Mouse (Mus musculus) midbrain, embryonic 11.5 days (tissue): ENCODE measurements around the gene Apom. TPM values are rescaled to one million over a fixed set of nuclear protein-coding genes. Genes with fewer than 3 reads are reported as not detected.

Experiments used
- ATAC-seq: fragments of 200-750 bp; cut with Nextera tagmentation; 2 replicates; pipeline ENCODE4 v1.8.0; 2017; ENCODE audit warnings: moderate TSS enrichment, moderate library complexity; ENCODE audit not compliant: low FRiP score
- DNase-seq: peaks from one replicate; pipeline ENCODE4 v3.0.0; 2015; ENCODE audit warnings: low spot score; ENCODE audit errors: missing footprints
- H3K27ac ChIP-seq: fragments of 300-500 bp; sonication (generic); 2 replicates; pipeline ENCODE4 v1.5.1; 2014; ENCODE audit warnings: low read depth, low read length
- H3K27me3 ChIP-seq: fragments of 300-500 bp; sonication (generic); 2 replicates; pipeline ENCODE4 v1.6.1; 2014; ENCODE audit warnings: mild to moderate bottlenecking, low read length, moderate library complexity, mixed read lengths; ENCODE audit not compliant: control insufficient read depth, insufficient read depth
- H3K36me3 ChIP-seq: fragments of 300-500 bp; sonication (generic); 2 replicates; pipeline ENCODE4 v1.6.1; 2014; ENCODE audit warnings: mild to moderate bottlenecking, low read length, moderate library complexity, mixed read lengths; ENCODE audit not compliant: control insufficient read depth, insufficient read depth
- H3K4me1 ChIP-seq: fragments of 300-500 bp; sonication (generic); 2 replicates; pipeline ENCODE4 v1.6.1; 2014; ENCODE audit warnings: low read length; ENCODE audit not compliant: control insufficient read depth, insufficient read depth
- H3K4me2 ChIP-seq: fragments of 300-500 bp; sonication (generic); 2 replicates; pipeline ENCODE4 v1.6.1; 2014; ENCODE audit warnings: mild to moderate bottlenecking, moderate library complexity
- H3K4me3 ChIP-seq: fragments of 300-500 bp; sonication (generic); 2 replicates; pipeline ENCODE4 v1.5.1; 2014; ENCODE audit warnings: low read depth, low read length
- H3K9ac ChIP-seq: fragments of 300-500 bp; sonication (generic); 2 replicates; pipeline ENCODE4 v1.6.1; 2014; ENCODE audit warnings: low read length
- H3K9me3 ChIP-seq: fragments of 300-500 bp; sonication (generic); 2 replicates; pipeline ENCODE4 v1.6.1; 2016; ENCODE audit warnings: low read length; ENCODE audit not compliant: control insufficient read depth
- WGBS: fragments of 180-500 bp; shearing (Covaris S2); extraction: QIAGEN DNeasy Blood & Tissue Kit; methylation state at CpG from one replicate; pipeline ENCODE4 v1.1.7; 2014; 5-methylcytosine and 5-hydroxymethylcytosine counted together
- polyA plus RNA-seq: library from polyadenylated mRNA; unstranded; fragments of >200 nt; fragmentation: Nextera tagmentation; extraction: Ambion mirVana; gene quantifications from 2 replicates; pipeline ENCODE4 v1.2.1, GENCODE M21; 2014

The Apom gene
- polyA plus RNA-seq, 1 experiment from 2014 or later: 0.45 TPM

DNA sequence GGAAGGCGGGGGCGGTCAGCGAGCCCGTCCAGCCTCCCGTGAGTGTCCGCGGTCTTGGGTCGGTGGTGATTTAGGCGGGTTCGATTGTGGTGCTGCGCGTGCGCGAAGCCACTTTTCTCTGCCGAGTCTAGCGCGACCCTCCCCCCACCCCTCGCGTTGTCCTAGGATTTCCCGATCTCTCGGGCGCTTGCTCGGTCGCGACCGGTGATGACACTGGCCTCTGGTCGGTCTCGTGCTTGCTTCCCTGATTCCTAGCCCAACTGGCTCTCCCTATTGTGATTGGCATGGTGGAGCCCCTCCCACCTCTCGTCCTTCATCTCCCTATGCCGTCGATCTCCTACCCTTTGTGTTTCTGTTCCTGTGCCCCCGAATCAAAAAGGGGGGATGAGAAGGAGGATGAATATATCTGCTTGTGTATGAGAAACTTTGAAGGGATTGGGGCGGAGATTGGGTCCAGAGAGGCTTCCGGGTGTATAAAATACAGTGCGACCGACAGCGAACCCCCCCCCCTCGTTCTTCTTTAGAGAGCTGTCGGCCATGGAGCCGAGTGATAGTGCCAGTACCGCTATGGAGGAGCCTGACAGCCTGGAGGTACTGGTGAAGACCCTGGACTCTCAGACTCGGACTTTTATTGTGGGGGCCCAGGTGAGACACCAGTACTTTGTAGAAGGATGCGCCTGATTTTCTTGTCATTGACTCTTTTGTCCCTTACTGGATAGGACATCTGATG is 3.9 kb upstream of the Apom start:
- Histone ChIP-seq H3K4me1 (peaks cover 12% of the 10 kb centered on the region), H3K36me3 (peaks cover 10% of the 10 kb centered on the region), H3K9ac (peak overlapping the region; percentile 76), H3K4me2 (peak overlapping the region; percentile 85), H3K4me3 (peak overlapping the region; percentile 87), H3K9me3 (no peaks in the 10 kb centered on the region), H3K27ac (peak overlapping the region; percentile 91), H3K27me3 (no peaks in the 10 kb centered on the region)
- peak; percentile 80 for ATAC-seq
- peak; percentile 91 for DNase-seq
- WGBS: under 1% methylated on average over 43 of the region's 43 CpGs

DNA sequence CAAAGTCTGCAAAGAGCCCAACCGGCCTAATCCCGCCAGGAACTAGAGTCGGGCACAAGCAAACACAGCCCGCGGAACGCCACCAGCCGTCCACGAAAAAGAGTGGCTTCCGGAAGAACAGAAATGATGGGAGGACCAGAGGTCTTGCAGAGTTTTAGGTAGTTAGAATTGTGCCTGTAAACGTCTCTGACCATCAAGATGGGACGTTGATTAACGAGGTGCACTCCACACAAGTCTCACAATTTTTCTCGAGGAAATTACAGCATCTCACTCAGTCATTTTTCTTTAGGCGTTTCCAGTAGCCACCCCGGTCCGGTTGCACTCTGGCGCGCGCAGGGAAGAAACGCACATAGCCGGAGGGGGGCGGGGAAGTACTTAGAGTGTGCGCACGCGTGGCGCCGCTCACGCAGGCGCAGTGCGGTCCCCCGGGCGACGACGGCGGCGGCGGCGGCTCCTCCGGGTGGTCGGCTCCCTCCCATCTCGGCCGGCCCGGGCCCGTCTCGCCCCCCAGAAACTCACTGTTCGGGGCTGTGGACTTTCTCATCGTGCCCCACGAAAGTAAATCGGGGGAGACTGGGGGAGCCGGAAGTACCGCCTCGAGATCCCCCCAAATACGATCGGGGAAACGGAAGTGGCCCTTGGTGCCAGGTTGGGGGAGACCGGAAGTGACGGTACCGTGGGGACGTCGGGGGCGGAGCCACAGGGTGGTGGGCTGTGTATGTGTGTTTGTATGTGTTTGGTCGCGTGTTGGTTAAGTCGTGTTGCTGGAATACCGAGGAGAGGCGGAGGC is 3.1 kb upstream of the Apom start, which contains the start of gene Bag6:
Gene Bag6 (plus strand): TSS at position 378 of the 790 bp plus-strand sequence.
- WGBS: under 1% methylated on average over 66 of the region's 66 CpGs
- Histone ChIP-seq H3K4me2 (peak within 1 kb of the TSS; percentile 85), H3K36me3 (peaks cover 4% of the 10 kb centered on the region), H3K27ac (peak within 1 kb of the TSS; percentile 91), H3K9me3 (no peaks in the 10 kb centered on the region), H3K4me1 (peaks cover 12% of the 10 kb centered on the region), H3K4me3 (peak within 1 kb of the TSS; percentile 87), H3K27me3 (no peaks in the 10 kb centered on the region), H3K9ac (peak within 1 kb of the TSS; percentile 76)
- ATAC-seq (peak; percentile 93), DNase-seq (peak; percentile 99)

DNA sequence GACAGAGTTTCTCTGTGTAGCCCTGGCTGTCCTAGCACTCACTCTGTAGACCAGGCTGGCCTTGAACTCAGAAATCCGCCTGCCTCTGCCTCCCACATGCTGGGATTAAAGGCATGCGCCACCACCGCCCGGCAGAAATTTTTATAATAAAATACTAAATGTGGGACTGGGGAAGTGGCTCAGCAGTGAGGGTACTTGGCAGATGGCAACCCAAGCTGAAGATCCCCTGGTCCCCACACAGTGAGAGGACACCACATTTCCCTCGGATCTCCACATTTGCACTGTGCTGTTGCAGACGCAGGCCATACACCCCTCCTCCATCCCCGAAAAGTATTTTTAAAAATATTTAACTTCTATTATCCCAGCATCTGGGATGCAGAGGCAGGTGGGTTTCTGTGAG is 1.7 kb upstream of the Apom start:
- no peaks in the 10 kb centered on the region for H3K27me3 ChIP-seq
- H3K36me3 ChIP-seq: peaks cover 2% of the 10 kb centered on the region; the same call in 1 of the 2 replicates
- no peak overlapping the region for H3K27ac ChIP-seq
- 92% methylated on average over 7 of the region's 7 CpGs for WGBS
- no peak overlapping the region for H3K4me3 ChIP-seq
- H3K9me3 ChIP-seq: no peaks in the 10 kb centered on the region
- DNase-seq: no peak
- ATAC-seq: no peak
- no peak overlapping the region for H3K4me2 ChIP-seq
- H3K9ac ChIP-seq: no peak overlapping the region
- peaks cover 12% of the 10 kb centered on the region for H3K4me1 ChIP-seq

DNA sequence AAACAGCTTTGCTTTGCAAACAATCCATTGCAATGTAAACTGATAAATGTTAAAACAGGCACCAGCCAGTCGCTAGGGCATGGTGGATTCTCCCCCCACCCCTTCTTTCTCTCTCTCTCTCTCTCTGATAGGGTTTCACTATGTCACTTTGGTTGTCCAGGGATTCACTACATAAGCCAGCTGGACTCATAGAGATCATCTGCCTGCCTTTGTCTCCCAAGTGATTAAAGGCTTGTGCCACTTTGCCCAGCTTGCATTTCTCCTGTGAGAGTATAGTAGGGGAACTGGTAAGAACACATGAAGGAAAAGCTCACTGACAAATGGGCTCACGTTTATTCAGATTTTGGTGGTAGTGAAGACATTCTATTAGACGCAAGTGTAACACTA is 317 bp upstream of the Apom start:
- no peak for ATAC-seq
- no peak overlapping the region for H3K27ac ChIP-seq
- 82% methylated on average over 3 of the region's 3 CpGs for WGBS
- H3K4me2 ChIP-seq: no peak overlapping the region
- H3K4me1 ChIP-seq: peaks cover 9% of the 10 kb centered on the region
- no peak overlapping the region for H3K9ac ChIP-seq
- no peaks in the 10 kb centered on the region for H3K9me3 ChIP-seq
- no peaks in the 10 kb centered on the region for H3K36me3 ChIP-seq
- H3K4me3 ChIP-seq: no peak overlapping the region
- no peak for DNase-seq
- no peaks in the 10 kb centered on the region for H3K27me3 ChIP-seq

DNA sequence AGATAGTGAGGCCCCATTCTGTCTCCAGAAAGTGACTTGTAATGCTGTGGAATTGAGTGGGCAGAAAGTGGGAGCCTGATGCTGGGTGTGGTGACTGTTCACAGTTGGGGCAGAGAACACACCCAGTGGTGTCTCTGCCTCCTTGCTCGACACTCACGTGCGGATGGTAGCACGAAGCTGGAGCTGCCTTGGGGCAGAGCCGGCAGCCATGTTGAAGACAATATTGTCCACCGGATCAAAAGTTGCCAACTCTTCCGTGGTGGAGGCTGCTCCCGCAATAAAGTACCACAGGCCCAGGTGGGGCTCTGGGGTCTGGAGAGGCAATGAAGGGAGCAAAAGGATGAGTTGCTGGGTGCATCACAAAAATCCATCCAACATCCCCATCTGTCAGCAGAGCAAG is 812 bp downstream of the Apom start:
- Histone ChIP-seq H3K4me2 (no peak overlapping the region), H3K4me3 (no peak overlapping the region), H3K9ac (no peak overlapping the region), H3K36me3 (no peaks in the 10 kb centered on the region), H3K27me3 (no peaks in the 10 kb centered on the region), H3K4me1 (peaks cover 8% of the 10 kb centered on the region), H3K9me3 (no peaks in the 10 kb centered on the region), H3K27ac (no peak overlapping the region)
- ATAC-seq (no peak), DNase-seq (no peak)
- WGBS: 90% methylated on average over 8 of the region's 8 CpGs

DNA sequence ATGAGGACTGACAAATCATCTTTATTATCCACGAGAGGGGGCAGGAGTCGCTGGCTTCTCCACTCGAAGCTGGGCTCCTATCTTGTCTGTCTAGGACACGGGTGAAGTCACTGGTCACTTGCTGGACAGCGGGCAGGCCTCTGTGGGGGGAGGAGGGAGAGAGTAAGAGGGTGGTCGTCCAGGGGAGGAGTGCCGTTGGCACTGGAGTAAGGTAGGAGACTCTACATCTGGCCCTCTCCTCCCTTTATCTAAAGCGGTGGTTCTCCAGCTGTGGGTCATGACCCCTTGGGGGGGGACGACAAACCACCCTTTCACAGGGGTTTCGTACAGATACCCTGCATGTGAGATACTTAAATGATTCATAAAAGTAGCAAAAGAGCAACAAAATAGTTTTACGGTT is 2.9 kb downstream of the Apom start:
- no peaks in the 10 kb centered on the region for H3K9me3 ChIP-seq
- no peaks in the 10 kb centered on the region for H3K36me3 ChIP-seq
- ATAC-seq (no peak), DNase-seq (no peak)
- H3K9ac ChIP-seq: no peak overlapping the region
- no peak overlapping the region for H3K4me3 ChIP-seq
- peaks cover 14% of the 10 kb centered on the region for H3K4me1 ChIP-seq
- no peaks in the 10 kb centered on the region for H3K27me3 ChIP-seq
- WGBS: 69% methylated on average over 11 of the region's 11 CpGs
- no peak overlapping the region for H3K27ac ChIP-seq
- no peak overlapping the region for H3K4me2 ChIP-seq

DNA sequence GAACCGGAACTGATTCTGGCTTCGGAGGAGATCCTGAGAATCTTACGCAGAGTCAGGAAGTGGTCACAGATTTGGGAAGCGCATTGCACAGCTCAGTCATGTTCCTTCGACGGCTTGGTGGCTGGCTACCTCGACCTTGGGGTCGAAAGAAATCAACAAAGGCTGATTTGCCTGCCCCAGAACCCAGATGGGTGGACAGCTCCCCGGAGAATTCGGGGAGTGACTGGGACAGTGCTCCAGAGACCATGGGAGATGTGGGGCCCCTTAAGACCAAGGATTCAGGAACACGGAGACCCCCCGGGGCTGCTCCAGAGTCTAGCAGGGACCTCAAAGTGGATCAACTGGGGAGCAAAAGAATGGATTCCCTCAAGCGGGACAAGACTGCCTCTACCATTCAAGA is 4.8 kb downstream of the Apom start:
- H3K4me1 ChIP-seq: peaks cover 16% of the 10 kb centered on the region
- ATAC-seq: no peak
- 78% methylated on average over 13 of the region's 13 CpGs for WGBS
- H3K4me2 ChIP-seq: peak overlapping the region; percentile 75
- H3K9me3 ChIP-seq: no peaks in the 10 kb centered on the region
- peak overlapping the region; percentile 92; the same call in 1 of the 2 replicates for H3K9ac ChIP-seq
- no peaks in the 10 kb centered on the region for H3K27me3 ChIP-seq
- no peaks in the 10 kb centered on the region; the same call in 1 of the 2 replicates for H3K36me3 ChIP-seq
- peak overlapping the region; percentile 62 for H3K4me3 ChIP-seq
- DNase-seq: no peak
- no peak overlapping the region for H3K27ac ChIP-seq

DNA sequence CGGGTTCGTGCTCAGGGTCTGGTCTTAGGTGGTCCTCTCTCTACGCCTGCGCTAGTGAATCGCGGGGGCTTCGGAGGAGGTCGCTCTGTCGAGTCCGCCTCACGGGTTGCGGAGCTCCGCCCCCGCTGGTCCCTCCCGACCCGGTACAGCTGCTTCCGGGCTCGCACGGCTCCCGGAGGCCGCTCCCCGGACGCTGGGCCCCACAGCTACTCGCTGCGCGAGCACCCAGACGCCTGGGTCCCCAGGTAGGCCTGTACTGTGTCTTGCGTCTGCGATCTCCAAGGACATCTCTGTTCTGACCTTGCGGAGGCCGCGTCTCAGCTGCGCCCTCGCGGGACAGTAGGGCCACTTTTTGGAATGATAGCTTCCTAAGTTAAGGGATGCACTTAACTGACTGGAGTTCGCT is 5.6 kb downstream of the Apom start, which contains the start of gene D17H6S53E:
Gene D17H6S53E (plus strand): TSS at position 168 of the 406 bp plus-strand sequence.
- DNase-seq: peak; percentile 93
- WGBS: under 1% methylated on average over 36 of the region's 36 CpGs
- H3K9ac ChIP-seq: peak within 1 kb of the TSS; percentile 92
- no peaks in the 10 kb centered on the region for H3K9me3 ChIP-seq
- no peaks in the 10 kb centered on the region for H3K27me3 ChIP-seq
- ATAC-seq: peak; percentile 48
- peak within 1 kb of the TSS; percentile 40 for H3K27ac ChIP-seq
- H3K36me3 ChIP-seq: no peaks in the 10 kb centered on the region; the same call in 1 of the 2 replicates
- peaks cover 16% of the 10 kb centered on the region for H3K4me1 ChIP-seq
- H3K4me2 ChIP-seq: peak within 1 kb of the TSS; percentile 75
- peak within 1 kb of the TSS; percentile 62 for H3K4me3 ChIP-seq

DNA sequence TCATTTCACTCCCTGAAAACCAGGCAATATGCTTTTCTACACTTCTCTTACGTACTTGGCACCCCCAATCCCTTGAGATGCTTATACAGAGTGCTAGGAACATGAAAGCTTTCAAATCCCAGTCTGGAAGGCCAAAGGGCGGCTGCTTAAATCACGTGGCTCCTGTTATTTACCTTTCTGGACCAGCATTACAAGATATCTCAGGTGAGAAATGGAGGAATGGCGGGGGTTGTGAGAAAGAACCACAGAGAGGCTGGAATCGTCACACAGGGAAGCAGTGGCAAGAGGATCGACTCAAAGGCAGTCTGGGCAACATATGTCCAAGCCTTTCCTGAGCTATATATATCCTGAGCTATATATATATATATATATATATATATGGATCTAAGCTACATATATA is 6.3 kb downstream of the Apom start:
- Histone ChIP-seq H3K4me1 (peaks cover 16% of the 10 kb centered on the region), H3K27ac (no peak overlapping the region), H3K27me3 (no peaks in the 10 kb centered on the region), H3K4me3 (peak overlapping the region; percentile 62), H3K9ac (peak overlapping the region; percentile 92), H3K9me3 (no peaks in the 10 kb centered on the region), H3K4me2 (peak overlapping the region; percentile 75), H3K36me3 (no peaks in the 10 kb centered on the region; the same call in 1 of the 2 replicates)
- DNase-seq: no peak
- WGBS: 40% methylated on average over 6 of the region's 6 CpGs
- ATAC-seq: no peak
